In the genomic region with DNA sequence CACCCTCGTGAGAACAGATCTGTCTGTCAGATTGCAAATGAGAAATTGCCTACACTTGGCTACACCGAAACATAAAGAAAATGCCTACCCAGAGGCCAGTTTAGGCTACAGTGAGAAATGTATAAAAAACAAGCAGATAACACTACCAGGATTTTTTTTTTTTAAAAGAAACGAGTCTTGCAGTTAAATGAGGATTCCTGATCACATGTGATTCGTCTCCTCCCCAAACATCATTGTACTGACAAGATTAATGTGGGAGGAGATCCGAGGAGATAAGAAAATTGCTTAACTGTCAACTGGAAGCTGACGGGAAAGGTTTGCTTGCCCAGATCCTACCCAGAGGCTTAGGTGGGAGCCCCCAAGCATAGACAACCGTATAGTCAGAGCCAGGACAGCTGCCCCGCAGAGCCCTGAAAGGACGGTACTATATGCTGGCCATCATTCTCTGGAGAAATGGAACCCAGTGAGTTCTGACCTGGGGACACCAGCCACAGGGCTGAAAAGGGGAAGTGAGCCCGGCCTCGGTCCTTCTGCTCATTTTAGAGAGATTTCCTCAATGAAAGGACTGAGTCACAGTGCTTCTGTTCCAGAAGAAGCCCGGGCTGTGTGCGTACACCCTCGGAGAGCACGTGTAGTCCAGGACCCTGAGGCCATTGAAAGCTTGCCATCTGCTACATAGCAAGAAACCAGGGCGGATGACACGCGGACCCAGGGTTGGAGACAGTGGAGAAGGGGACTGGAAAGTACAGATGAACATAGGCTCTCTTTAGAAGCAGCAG, we compare ENCODE assay signal across 9 mouse cellular contexts.
A peak's percentile ranks its signal among the peaks of the same experiment; 100 is the strongest.
DNase-seq lines count a peak whose midpoint lies in the region; ATAC-seq lines count a peak whose summit lies in the region.
"Had no signal": no experiment of that assay in that cellular context is flagged by ENCODE, and none has a peak within 500 bp of the region (broad histone marks: within the 10 kb centered on the region; RNA-seq: fewer than 3 reads in every experiment).

No protein-coding gene starts in this region.

- DNase-seq in heart, adult 9 months (ENCODE audit: low spot score in 2 of 2) = peak; percentile 35 to 49
- DNase-seq in heart, postnatal 4 days = no peak
- peak; percentile 69 to 73 for DNase-seq in B cell, adult 2 months
- DNase-seq in fat pad, adult 2 months (ENCODE audit: extremely low read depth, low read depth, low spot score) = peak; percentile 18
- DNase-seq in testis, postnatal 10 days (ENCODE audit: low spot score) = no peak
- no peak for DNase-seq in left cerebral cortex, adult 8-10 months (ENCODE audit: low spot score in 2 of 2)
- DNase-seq in layer of hippocampus, postnatal 36 days = no peak
- DNase-seq: cerebellum, adult 2 months had no signal

- peak; percentile 72 for ATAC-seq in megakaryocyte progenitor cell, adult 5-6 weeks (replicated peaks; ENCODE audit: poor library complexity)

Comparison
In these comparisons a context has a peak if more than half of its experiments do, and no peak if none do; other contexts are left out.
1. DNase-seq: peak in heart, adult 9 months (2 of 2), B cell, adult 2 months (2 of 2) and fat pad, adult 2 months (single experiment); none in heart, postnatal 4 days (single experiment), testis, postnatal 10 days (single experiment), left cerebral cortex, adult 8-10 months (0 of 2) and layer of hippocampus, postnatal 36 days (0 of 2).